Mouse (Mus musculus) neural tube, postnatal 0 days (tissue): Measurements from ENCODE around the gene Snx29. TPM values are rescaled to one million over a fixed set of nuclear protein-coding genes. Genes with fewer than 3 reads are reported as not detected.

Experiments
- polyA plus RNA-seq: library from polyadenylated mRNA; unstranded; fragments of >200 nt; fragmentation: Nextera tagmentation; extraction: Ambion mirVana; gene quantifications from 2 replicates; pipeline ENCODE4 v1.2.1, GENCODE M21; 2015

The Snx29 gene
- polyA plus RNA-seq, result 8.9 and 11.6 TPM in 2 replicates

DNA sequence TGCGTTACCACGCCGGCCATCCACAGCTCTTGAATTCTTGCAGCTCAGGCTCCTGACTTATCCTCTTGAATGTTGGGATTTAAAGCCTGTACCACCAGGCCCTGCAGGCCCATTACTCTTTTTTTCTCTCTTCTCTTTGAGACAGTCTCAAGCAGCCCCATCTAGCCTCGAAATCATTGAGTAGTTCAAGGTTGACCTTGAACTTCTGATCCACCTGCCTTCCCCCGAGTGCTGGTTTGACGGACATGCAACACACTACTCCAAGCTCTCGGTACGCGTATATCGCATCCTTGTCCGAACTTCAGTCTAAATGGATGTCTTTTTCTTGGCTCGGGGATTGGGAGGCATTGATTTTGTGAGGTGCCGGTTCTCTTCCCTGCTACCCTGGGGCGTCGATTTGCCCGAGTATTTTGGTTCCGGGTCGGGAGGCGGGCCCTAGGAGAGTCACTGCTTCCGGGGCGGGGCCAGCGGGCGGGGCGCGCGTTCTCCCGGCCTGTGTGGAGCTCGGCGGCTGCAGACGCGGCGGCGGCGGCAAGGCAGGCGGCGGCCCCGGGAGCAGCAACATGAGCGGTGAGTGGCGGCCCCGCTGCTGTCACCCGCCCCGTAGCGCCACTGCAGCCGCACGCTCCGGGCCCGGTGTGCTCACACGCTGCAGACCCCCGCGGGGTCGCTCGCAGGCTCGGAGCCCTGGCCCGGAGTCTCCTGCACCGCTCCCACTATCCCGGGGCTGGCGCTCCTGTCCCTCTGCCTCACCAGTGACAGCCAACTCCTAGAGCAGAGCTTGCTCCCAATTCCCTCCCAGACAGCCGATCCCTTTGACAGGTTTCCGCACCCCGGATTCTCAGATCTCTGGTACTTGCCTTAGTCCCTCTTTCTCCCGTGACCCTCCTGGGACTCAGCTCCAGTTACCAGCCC lies at the start of gene Snx29:
Snx29 (plus strand) TSS at position 500 of the 915 bp plus-strand sequence.

GRCm38 (mm10) chr16:11313512-11313911 lies 9.2 kb upstream of the Snx29 start, which contains the start of gene Tnfrsf17:
Gene Tnfrsf17, plus strand, starts transcription at chr16:11313812.

Other genes with a start within 250 kb of the Snx29 start
- 31.5 and 32.5 TPM in 2 replicates for gene Txndc11, start 188.3 kb upstream of the Snx29 start, polyA plus RNA-seq
- gene Zc3h7a, start 146.5 kb upstream of the Snx29 start, polyA plus RNA-seq, result 35.2 and 41.1 TPM in 2 replicates
- gene Rsl1d1, start 119.6 kb upstream of the Snx29 start, polyA plus RNA-seq, result 104 TPM in 2 replicates
- gene Gspt1, start 68.6 kb upstream of the Snx29 start, polyA plus RNA-seq, result 53.6 and 58.7 TPM in 2 replicates
- 0.29 and 0.32 TPM in 2 replicates for gene Tnfrsf17, start 9.1 kb upstream of the Snx29 start, polyA plus RNA-seq